Mouse (Mus musculus) C2C12 (cell line): ENCODE results near the gene Gla. TPM values are rescaled to one million over a fixed set of nuclear protein-coding genes. Genes with fewer than 3 reads are reported as not detected.

ENCODE experiments used
- H3K27me3 ChIP-seq: one replicate; pipeline ENCODE4 v1.6.1; 2011; ENCODE audit not compliant: control insufficient read depth, insufficient read depth, insufficient read length
- H3K36me3 ChIP-seq: one replicate; pipeline ENCODE4 v1.6.1; 2011; ENCODE audit not compliant: control insufficient read depth, insufficient read depth
- H3K4me3 ChIP-seq: one replicate; pipeline ENCODE4 v1.5.1; 2011; ENCODE audit warnings: mild to moderate bottlenecking, control low read depth; ENCODE audit not compliant: poor library complexity, insufficient read depth, severe bottlenecking
- H3K79me2 ChIP-seq: one replicate; pipeline ENCODE4 v1.6.1; 2011; ENCODE audit not compliant: control insufficient read depth, insufficient read depth
- H3K79me3 ChIP-seq: one replicate; pipeline ENCODE4 v1.6.1; 2011; ENCODE audit warnings: low read depth, control low read depth
- H3ac ChIP-seq: one replicate; pipeline ENCODE3; 2011; ENCODE audit warnings: low read depth; ENCODE audit not compliant: control insufficient read depth, insufficient read length
- CEBPB ChIP-seq: IDR thresholded peaks from one replicate; pipeline ENCODE4 v1.6.1; 2011; ENCODE audit warnings: low read depth, mild to moderate bottlenecking, control low read depth, moderate library complexity
- CTCF ChIP-seq: IDR thresholded peaks from one replicate; pipeline ENCODE4 v1.5.1; 2011; ENCODE audit not compliant: control insufficient read depth, insufficient read depth, insufficient read length
- FOSL1 ChIP-seq: IDR thresholded peaks from one replicate; pipeline ENCODE4 v1.8.0; 2011; ENCODE audit warnings: mild to moderate bottlenecking, low read length; ENCODE audit not compliant: poor library complexity, insufficient read depth, severe bottlenecking
- MAX ChIP-seq: IDR thresholded peaks from one replicate; pipeline ENCODE4 v1.6.1; 2011; ENCODE audit warnings: mild to moderate bottlenecking, control low read depth
- MYOD1 ChIP-seq: IDR thresholded peaks from one replicate; pipeline ENCODE4 v1.6.1; 2011; ENCODE audit warnings: low read depth; ENCODE audit not compliant: control insufficient read depth, insufficient read length
- MYOG ChIP-seq: IDR thresholded peaks from one replicate; pipeline ENCODE4 v1.6.1; 2011; ENCODE audit not compliant: control insufficient read depth, insufficient read length; ENCODE audit errors: extremely low read depth
- USF1 ChIP-seq: IDR thresholded peaks from one replicate; pipeline ENCODE4 v1.6.1; 2011; ENCODE audit warnings: low read depth, mild to moderate bottlenecking, control low read depth, moderate library complexity
- polyA plus RNA-seq: library from polyadenylated mRNA; unstranded; fragments of >200 nt; fragmentation: generic; extraction: Trizol; gene quantifications from one replicate; pipeline ENCODE4 v1.2.1, GENCODE M21; 2012; ENCODE audit warnings: missing spikeins

Gene Gla
- polyA plus RNA-seq, 1 experiment: 6.4 TPM

GRCm38 (mm10) chrX:134566536-134567222 lies 34.2 kb downstream of the Gla start:
- Histone ChIP-seq H3ac (no peak overlapping the region), H3K36me3 (no peaks in the 10 kb centered on the region), H3K27me3 (no peaks in the 10 kb centered on the region), H3K79me2 (no peaks in the 10 kb centered on the region), H3K4me3 (no peak overlapping the region), H3K79me3 (no peaks in the 10 kb centered on the region)
- TF ChIP-seq CTCF (no peak), USF1 (no peak), MYOG (no peak), MYOD1 (no peak), FOSL1 (no peak), MAX (no peak), CEBPB (no peak)

GRCm38 (mm10) chrX:134564326-134564725 lies 36.6 kb downstream of the Gla start:
- Histone ChIP-seq H3K27me3 (no peaks in the 10 kb centered on the region), H3K4me3 (no peak overlapping the region), H3K79me3 (no peaks in the 10 kb centered on the region), H3K79me2 (no peaks in the 10 kb centered on the region), H3K36me3 (no peaks in the 10 kb centered on the region), H3ac (no peak overlapping the region)
- TF ChIP-seq CEBPB (no peak), MYOG (no peak), USF1 (no peak), MAX (no peak), CTCF (no peak), MYOD1 (no peak), FOSL1 (no peak)

GRCm38 (mm10) chrX:134554425-134554824 lies 46.5 kb downstream of the Gla start:
- H3K79me3 ChIP-seq: no peaks in the 10 kb centered on the region
- H3K27me3 ChIP-seq: no peaks in the 10 kb centered on the region

GRCm38 (mm10) chrX:134553326-134553725 lies 47.6 kb downstream of the Gla start:
- no peak overlapping the region for H3ac ChIP-seq
- H3K27me3 ChIP-seq: no peaks in the 10 kb centered on the region
- no peaks in the 10 kb centered on the region for H3K79me3 ChIP-seq
- H3K79me2 ChIP-seq: no peaks in the 10 kb centered on the region
- H3K4me3 ChIP-seq: no peak overlapping the region
- TF ChIP-seq USF1: no peak
- TF ChIP-seq MAX: no peak
- TF ChIP-seq MYOD1: no peak
- TF ChIP-seq CTCF: no peak
- no peak for TF ChIP-seq CEBPB
- no peak for TF ChIP-seq MYOG
- no peak for TF ChIP-seq FOSL1
- H3K36me3 ChIP-seq: no peaks in the 10 kb centered on the region

More at GRCm38 (mm10) chrX:134554425-134554824, 46.5 kb downstream of the Gla start:
- Histone ChIP-seq H3K36me3 (no peaks in the 10 kb centered on the region), H3K79me2 (no peaks in the 10 kb centered on the region), H3K4me3 (no peak overlapping the region), H3ac (no peak overlapping the region)
- TF ChIP-seq CEBPB (no peak), MYOG (no peak), MYOD1 (no peak), FOSL1 (no peak), USF1 (no peak), CTCF (no peak), MAX (no peak)

- Histone ChIP-seq H3K79me2 (no peaks in the 10 kb centered on the region), H3K27me3 (no peaks in the 10 kb centered on the region), H3K79me3 (no peaks in the 10 kb centered on the region), H3K36me3 (no peaks in the 10 kb centered on the region), H3K4me3 (no peak overlapping the region), H3ac (no peak overlapping the region)
- TF ChIP-seq USF1: no peak
Measured at GRCm38 (mm10) chrX:134550903-134551302, 50.0 kb downstream of the Gla start.

- TF ChIP-seq CEBPB: no peak
- no peak for TF ChIP-seq CTCF
- no peak for TF ChIP-seq USF1
- TF ChIP-seq MYOG: no peak
- TF ChIP-seq MYOD1: no peak
- no peak for TF ChIP-seq FOSL1
- no peak for TF ChIP-seq MAX
- Histone ChIP-seq H3K36me3 (no peaks in the 10 kb centered on the region), H3K79me3 (no peaks in the 10 kb centered on the region), H3K27me3 (no peaks in the 10 kb centered on the region), H3K79me2 (no peaks in the 10 kb centered on the region), H3K4me3 (no peak overlapping the region), H3ac (no peak overlapping the region)
Measured at GRCm38 (mm10) chrX:134547330-134547729, 53.6 kb downstream of the Gla start.
